Mouse (Mus musculus): Measurements from ENCODE around the gene Gm7271. TPM values are rescaled to one million over a fixed set of nuclear protein-coding genes. Genes with fewer than 3 reads are reported as not detected.

Gene Gm7271
- polyA plus RNA-seq, 1 experiment from 2014 or later: not detected

DNA sequence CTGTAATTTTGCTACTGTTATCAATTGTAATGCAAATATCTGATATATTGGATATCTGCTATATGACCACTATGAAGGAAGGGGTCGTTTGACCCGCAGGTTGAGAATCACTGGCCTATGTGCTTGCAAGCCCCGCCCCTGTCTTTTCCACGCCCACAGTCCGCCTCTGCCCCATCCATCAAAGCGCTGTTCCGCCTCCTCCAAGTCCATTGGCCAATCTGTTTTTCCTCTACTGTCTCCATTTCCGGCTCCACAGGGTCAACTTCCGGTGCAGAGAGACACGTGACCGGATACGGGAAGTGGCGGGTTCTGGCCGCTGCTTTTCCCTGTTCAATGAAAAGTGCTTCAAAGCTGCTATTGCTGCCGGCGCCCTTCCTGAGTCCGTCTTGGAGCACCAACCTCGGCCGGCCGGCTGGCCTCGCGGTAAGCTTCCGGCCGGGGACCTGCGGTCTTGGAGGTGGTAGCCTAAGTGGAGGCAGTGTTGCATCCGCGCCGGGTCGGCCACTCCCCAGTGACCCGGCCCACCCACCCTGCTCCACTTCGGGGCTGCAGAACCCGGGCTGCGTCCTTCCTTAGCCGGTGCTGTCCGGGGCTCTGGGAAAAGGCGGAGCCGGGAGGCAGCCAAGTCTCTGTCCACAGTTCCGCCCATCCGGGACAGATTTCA, 45.3 kb downstream of the Gm7271 start, which contains the start of gene Exoc1:
TSS of gene Exoc1 (plus strand) at position 272 of the 664 bp plus-strand sequence.
- in situ Hi-C loops (cut with MboI; ENCODE audit: low pct_unique_long_range_greater_than_20kb): loop anchor here (10.0 kb wide), 1 partner anchor 394 kb away; no protein-coding TSS in a partner anchor
- peak; percentile 94 for ATAC-seq
- CTCF ChIA-PET: no interaction called here
- H3K27me3 ChIP-seq: no peaks in the 10 kb centered on the region
- peak; percentile 75 for DNase-seq (ENCODE audit: low read depth, low spot score)
- POLR2A ChIA-PET: no interaction called here
- TF ChIP-seq CTCF (IDR thresholded peaks at IDR 0.05): no peak

DNA sequence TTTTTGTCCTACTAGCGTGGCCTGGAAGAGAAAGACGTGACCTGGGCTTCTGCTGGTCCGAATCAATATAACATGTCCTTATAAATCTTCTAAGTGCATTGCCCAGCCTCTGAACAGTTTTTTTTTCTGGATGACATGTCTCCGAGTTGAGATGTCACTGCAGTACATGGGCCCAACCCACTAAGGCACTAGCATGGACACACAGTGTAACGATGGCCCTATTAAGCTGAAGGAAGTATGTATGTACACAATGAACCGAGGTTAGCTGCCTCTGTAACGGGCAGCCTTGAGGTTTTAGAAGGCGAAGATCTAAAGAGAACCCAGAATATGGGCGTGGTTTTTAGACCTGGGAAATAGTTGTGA, 45.8 kb downstream of the Gm7271 start:
- no peaks in the 10 kb centered on the region for H3K27me3 ChIP-seq
- in situ Hi-C loops (cut with MboI; ENCODE audit: low pct_unique_long_range_greater_than_20kb): loop anchor here (10.0 kb wide), 2 partner anchors 225 to 395 kb away; partner anchors contain the start of gene Clock
- CTCF ChIA-PET: no interaction called here
- POLR2A ChIA-PET: no interaction called here
- peak; percentile 24 for ATAC-seq
- DNase-seq (ENCODE audit: low read depth, low spot score): no peak
- TF ChIP-seq CTCF (IDR thresholded peaks at IDR 0.05): no peak

DNA sequence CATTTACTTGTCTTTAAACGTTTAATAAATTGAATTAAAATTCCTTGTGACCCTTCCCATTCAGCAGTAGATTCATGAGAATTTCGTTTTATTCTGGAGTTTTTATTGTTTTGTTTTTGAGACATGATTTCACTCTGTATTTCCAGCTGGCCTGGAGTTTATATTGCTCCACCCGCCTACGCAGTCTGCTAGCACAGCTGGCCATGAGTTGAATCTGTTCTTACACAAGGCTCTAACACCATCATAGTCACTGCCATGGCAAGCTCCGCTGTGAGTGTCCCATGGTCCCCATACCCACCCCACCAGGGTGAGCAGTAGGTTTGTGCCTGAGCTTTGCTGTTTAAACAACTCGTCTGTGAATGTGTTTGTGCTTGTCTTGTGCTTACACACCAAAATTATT, 49.3 kb downstream of the Gm7271 start:
- ChIA-PET POLR2A (interaction anchor here (0.6 kb wide), 1 partner anchor 281 kb away, joined by 3 read pairs; no protein-coding TSS in a partner anchor), CTCF (no interaction called here)
- in situ Hi-C loops (cut with MboI; ENCODE audit: low pct_unique_long_range_greater_than_20kb): loop anchor here (10.0 kb wide), 1 partner anchor 228 kb away; the partner anchor contains the start of gene Clock
- no peaks in the 10 kb centered on the region for H3K27me3 ChIP-seq
- no peak for ATAC-seq
- no peak for DNase-seq (ENCODE audit: low read depth, low spot score)
- TF ChIP-seq CTCF (IDR thresholded peaks at IDR 0.05): no peak

DNA sequence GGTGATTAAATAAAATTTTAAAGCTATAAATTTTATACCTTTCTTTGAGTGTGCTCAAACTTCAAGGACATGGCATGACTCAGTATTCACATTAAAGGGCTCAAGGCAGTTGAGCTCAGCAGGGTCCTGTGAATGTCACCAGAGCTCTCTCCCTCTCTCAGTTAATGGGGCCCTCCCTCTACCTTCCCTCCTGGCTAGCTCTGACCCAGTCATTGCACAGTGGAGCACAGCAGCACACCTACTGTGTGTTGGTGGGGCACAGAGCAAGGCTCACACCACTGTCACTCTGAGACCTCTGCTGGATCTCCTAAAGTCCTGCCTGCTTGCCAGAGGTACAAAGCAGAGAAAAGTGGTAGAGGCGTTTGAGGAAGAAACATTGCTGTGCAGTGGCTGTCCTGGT, 52.4 kb downstream of the Gm7271 start:
- POLR2A ChIA-PET: no interaction called here
- CTCF ChIA-PET: no interaction called here
- no peaks in the 10 kb centered on the region for H3K27me3 ChIP-seq
- DNase-seq (ENCODE audit: low read depth, low spot score): no peak
- TF ChIP-seq CTCF (IDR thresholded peaks at IDR 0.05): no peak
- ATAC-seq: no peak
- in situ Hi-C loops (cut with MboI; ENCODE audit: low pct_unique_long_range_greater_than_20kb): loop anchor here (10.0 kb wide), 1 partner anchor 231 kb away; the partner anchor contains the start of gene Clock

- ATAC-seq: no peak
- in situ Hi-C loops (cut with MboI; ENCODE audit: low pct_unique_long_range_greater_than_20kb): loop anchor here (10.0 kb wide), 1 partner anchor 233 kb away; the partner anchor contains the start of gene Clock
- TF ChIP-seq CTCF (IDR thresholded peaks at IDR 0.05): no peak
- CTCF ChIA-PET: no interaction called here
- DNase-seq (ENCODE audit: low read depth, low spot score): no peak
- POLR2A ChIA-PET: no interaction called here
- H3K27me3 ChIP-seq: no peaks in the 10 kb centered on the region
These were observed 53.7 kb downstream of the Gm7271 start for GRCm38 (mm10) chr5:76537578-76537977.

- no peaks in the 10 kb centered on the region for H3K27me3 ChIP-seq
- ChIA-PET CTCF (interaction anchor here (0.8 to 1.8 kb wide), 9 partner anchors 8 to 274 kb away, joined by 3 to 8 read pairs (median 5); no protein-coding TSS in a partner anchor), POLR2A (no interaction called here)
- in situ Hi-C loops (cut with MboI; ENCODE audit: low pct_unique_long_range_greater_than_20kb): no loop called here
- TF ChIP-seq CTCF (IDR thresholded peaks at IDR 0.05): no peak
- ATAC-seq (peak; percentile 86), DNase-seq (ENCODE audit: low read depth, low spot score) (peak; percentile 58)
These were observed 56.3 kb downstream of the Gm7271 start for GRCm38 (mm10) chr5:76540181-76540580.

- DNase-seq (ENCODE audit: low read depth, low spot score) (peak; percentile 6), ATAC-seq (peak; percentile 76)
- CTCF ChIA-PET: interaction anchor here (0.8 to 1.8 kb wide), 9 partner anchors 9 to 275 kb away, joined by 3 to 8 read pairs (median 5); no protein-coding TSS in a partner anchor
- H3K27me3 ChIP-seq: no peaks in the 10 kb centered on the region
- TF ChIP-seq CTCF (IDR thresholded peaks at IDR 0.05): peak; percentile 47
- POLR2A ChIA-PET: no interaction called here
- in situ Hi-C loops (cut with MboI; ENCODE audit: low pct_unique_long_range_greater_than_20kb): no loop called here
These were observed 57.0 kb downstream of the Gm7271 start for GRCm38 (mm10) chr5:76540842-76541241.

GRCm38 (mm10) chr5:76543200-76543599, 59.4 kb downstream of the Gm7271 start:
- in situ Hi-C loops (cut with MboI; ENCODE audit: low pct_unique_long_range_greater_than_20kb): no loop called here
- TF ChIP-seq CTCF (IDR thresholded peaks at IDR 0.05): no peak
- no peak for ATAC-seq
- DNase-seq (ENCODE audit: low read depth, low spot score): no peak
- POLR2A ChIA-PET: no interaction called here
- CTCF ChIA-PET: interaction anchor here (0.7 to 1.5 kb wide), 2 partner anchors 15 to 333 kb away, joined by 3 read pairs; no protein-coding TSS in a partner anchor
- no peaks in the 10 kb centered on the region for H3K27me3 ChIP-seq

- TF ChIP-seq CTCF (IDR thresholded peaks at IDR 0.05): no peak
- in situ Hi-C loops (cut with MboI; ENCODE audit: low pct_unique_long_range_greater_than_20kb): no loop called here
- DNase-seq (ENCODE audit: low read depth, low spot score) (no peak), ATAC-seq (no peak)
- H3K27me3 ChIP-seq: no peaks in the 10 kb centered on the region
- CTCF ChIA-PET: interaction anchor here (1.7 kb wide), 1 partner anchor 10 kb away, joined by 5 read pairs; no protein-coding TSS in a partner anchor
- POLR2A ChIA-PET: no interaction called here
These were observed 66.6 kb downstream of the Gm7271 start for GRCm38 (mm10) chr5:76550426-76550825.

- peak; percentile 65 for ATAC-seq
- peak; percentile 98 for TF ChIP-seq CTCF (IDR thresholded peaks at IDR 0.05)
- DNase-seq (ENCODE audit: low read depth, low spot score): no peak
- POLR2A ChIA-PET: no interaction called here
- CTCF ChIA-PET: interaction anchor here (0.8 to 2.3 kb wide), 5 partner anchors 9 to 30 kb away, joined by 3 to 7 read pairs (median 3); no protein-coding TSS in a partner anchor
- in situ Hi-C loops (cut with MboI; ENCODE audit: low pct_unique_long_range_greater_than_20kb): no loop called here
- H3K27me3 ChIP-seq: no peaks in the 10 kb centered on the region
These were observed 81.5 kb downstream of the Gm7271 start for GRCm38 (mm10) chr5:76565321-76565720.

Other genes with a start within 250 kb of the Gm7271 start
- 28.4 TPM for gene Clock, start 179.2 kb upstream of the Gm7271 start, polyA plus RNA-seq (2021)
- not detected for gene Pdcl2, start 152.9 kb upstream of the Gm7271 start, polyA plus RNA-seq (2021)
- gene Nmu, start 120.3 kb upstream of the Gm7271 start, polyA plus RNA-seq (2021): not detected
- 56.1 TPM for gene Exoc1, start 45.3 kb downstream of the Gm7271 start, polyA plus RNA-seq (2021)
- gene Cep135, start 104.7 kb downstream of the Gm7271 start, polyA plus RNA-seq (2021): 10.1 TPM
- gene C530008M17Rik, start 172.5 kb downstream of the Gm7271 start, polyA plus RNA-seq (2021): 1.7 TPM

Measured in Patski (cell line).